Mouse (Mus musculus): ENCODE data around the gene Olfr549. TPM values are rescaled to one million over a fixed set of nuclear protein-coding genes. Genes with fewer than 3 reads are reported as not detected.

The Olfr549 gene
- total RNA-seq (2015; ENCODE audit: low replicate concordance) (not detected in 2 replicates), total RNA-seq (2017; ENCODE audit: low replicate concordance) (0.51 TPM in 1 of 2 replicates, not detected in the other)

GRCm38 (mm10) chr7:102549570-102549969 is at the start of gene Olfr549:
Olfr549 (plus strand) TSS chr7:102549870.
- ATAC-seq (replicated peaks; ENCODE audit: low FRiP score, poor library complexity, severe bottlenecking), result no peak

GRCm38 (mm10) chr7:102501986-102502385 is 47.7 kb upstream of the Olfr549 start:
- no peak for ATAC-seq (replicated peaks; ENCODE audit: low FRiP score, poor library complexity, severe bottlenecking)

- peak; percentile 69 for ATAC-seq (replicated peaks; ENCODE audit: low FRiP score, poor library complexity, severe bottlenecking)
These were observed 42.8 kb upstream of the Olfr549 start for GRCm38 (mm10) chr7:102506848-102507247.

GRCm38 (mm10) chr7:102508066-102508465 is 41.6 kb upstream of the Olfr549 start:
- ATAC-seq (replicated peaks; ENCODE audit: low FRiP score, poor library complexity, severe bottlenecking), result no peak

- ATAC-seq (replicated peaks; ENCODE audit: low FRiP score, poor library complexity, severe bottlenecking), result no peak
These were observed 41.0 kb upstream of the Olfr549 start for GRCm38 (mm10) chr7:102508666-102509065.

- no peak for ATAC-seq (replicated peaks; ENCODE audit: low FRiP score, poor library complexity, severe bottlenecking)
These were observed 39.9 kb upstream of the Olfr549 start for GRCm38 (mm10) chr7:102509726-102510125.

- ATAC-seq (replicated peaks; ENCODE audit: low FRiP score, poor library complexity, severe bottlenecking), result no peak
These were observed 37.7 kb upstream of the Olfr549 start for GRCm38 (mm10) chr7:102511927-102512326.

- ATAC-seq (replicated peaks; ENCODE audit: low FRiP score, poor library complexity, severe bottlenecking), result peak; percentile 72
These were observed 36.7 kb upstream of the Olfr549 start for GRCm38 (mm10) chr7:102512814-102513435.

- ATAC-seq (replicated peaks; ENCODE audit: low FRiP score, poor library complexity, severe bottlenecking), result no peak
These were observed 35.5 kb upstream of the Olfr549 start for GRCm38 (mm10) chr7:102514144-102514543.

- no peak for ATAC-seq (replicated peaks; ENCODE audit: low FRiP score, poor library complexity, severe bottlenecking)
These were observed 33.2 kb upstream of the Olfr549 start for GRCm38 (mm10) chr7:102516261-102517050.

- no peak for ATAC-seq (replicated peaks; ENCODE audit: low FRiP score, poor library complexity, severe bottlenecking)
These were observed 32.7 kb upstream of the Olfr549 start for GRCm38 (mm10) chr7:102517051-102517335.

GRCm38 (mm10) chr7:102529052-102529451 is 20.6 kb upstream of the Olfr549 start:
- ATAC-seq (replicated peaks; ENCODE audit: low FRiP score, poor library complexity, severe bottlenecking), result no peak

- no peak for ATAC-seq (replicated peaks; ENCODE audit: low FRiP score, poor library complexity, severe bottlenecking)
These were observed 15.2 kb upstream of the Olfr549 start, which contains the start of gene Olfr547 for GRCm38 (mm10) chr7:102534449-102534848. Olfr547 (plus strand) TSS chr7:102534749.

- ATAC-seq (replicated peaks; ENCODE audit: low FRiP score, poor library complexity, severe bottlenecking), result no peak
These were observed 9.1 kb upstream of the Olfr549 start, which contains the start of gene Olfr548-ps1 for GRCm38 (mm10) chr7:102540596-102540995. Olfr548-ps1 (plus strand) TSS chr7:102540896.

GRCm38 (mm10) chr7:102541251-102541650 is 8.4 kb upstream of the Olfr549 start:
- ATAC-seq (replicated peaks; ENCODE audit: low FRiP score, poor library complexity, severe bottlenecking), result no peak

GRCm38 (mm10) chr7:102553279-102553678 is 3.6 kb downstream of the Olfr549 start:
- no peak for ATAC-seq (replicated peaks; ENCODE audit: low FRiP score, poor library complexity, severe bottlenecking)

GRCm38 (mm10) chr7:102564999-102565997 is 15.6 kb downstream of the Olfr549 start, which contains the start of gene Trim21:
Trim21 (minus strand) TSS chr7:102565486.
- peak; percentile 100 for ATAC-seq (replicated peaks; ENCODE audit: low FRiP score, poor library complexity, severe bottlenecking)

GRCm38 (mm10) chr7:102566219-102566618 is 16.5 kb downstream of the Olfr549 start:
- no peak for ATAC-seq (replicated peaks; ENCODE audit: low FRiP score, poor library complexity, severe bottlenecking)

GRCm38 (mm10) chr7:102571142-102571541 is 21.5 kb downstream of the Olfr549 start, which contains the start of gene Olfr550:
Olfr550 (plus strand) TSS chr7:102571442.
- ATAC-seq (replicated peaks; ENCODE audit: low FRiP score, poor library complexity, severe bottlenecking), result no peak

All from erythroid progenitor cell, adult 5-6 weeks (primary cell).